Mouse (Mus musculus) T-helper 17 cell (primary cell): ENCODE measurements around the gene Zcchc7.
"Not testable (repeated sequence)": the region's sequence is repeated elsewhere in the genome, so short reads cannot be mapped to it uniquely, and the experiment has no call there.

Source experiments
- in situ Hi-C, 2 experiments: fragments of 300-600 bp; cut with MboI, MseI; formaldehyde crosslinking; loops; 1 replicate in 1 of 2; 2 replicates in 1 of 2; pipeline ENCODE4 v1.15.1; 2025; ENCODE audit warnings: high pct_unique_total_duplicates in 2 of 2

Gene Zcchc7

GRCm38 (mm10) chr4:44910857-44911256 is 155.2 kb downstream of the Zcchc7 start:
- in situ Hi-C loops: no loop called here

- in situ Hi-C loops: no loop called here
Observed at GRCm38 (mm10) chr4:44917312-44917848, 161.7 kb downstream of the Zcchc7 start.

GRCm38 (mm10) chr4:44917907-44918306 is 162.2 kb downstream of the Zcchc7 start:
- in situ Hi-C loops: no loop called here

GRCm38 (mm10) chr4:44920831-44921230 is 165.2 kb downstream of the Zcchc7 start:
- in situ Hi-C loops: no loop called here

GRCm38 (mm10) chr4:44922466-44923128 is 166.9 kb downstream of the Zcchc7 start:
- in situ Hi-C loops: no loop called here

- in situ Hi-C loops: no loop called here
Observed at GRCm38 (mm10) chr4:44923129-44923481, 167.4 kb downstream of the Zcchc7 start.

- in situ Hi-C loops: no loop called here
Observed at GRCm38 (mm10) chr4:44927934-44928333, 172.3 kb downstream of the Zcchc7 start.

- in situ Hi-C loops: no loop called here
Observed at GRCm38 (mm10) chr4:44928790-44929189, 173.1 kb downstream of the Zcchc7 start.

GRCm38 (mm10) chr4:44930406-44930805 is 174.7 kb downstream of the Zcchc7 start:
- in situ Hi-C loops: no loop called here

- in situ Hi-C loops: no loop called here
Observed at GRCm38 (mm10) chr4:44931732-44932131, 176.1 kb downstream of the Zcchc7 start.

GRCm38 (mm10) chr4:44938359-44939340 is 183.0 kb downstream of the Zcchc7 start:
- in situ Hi-C loops: no loop called here

- in situ Hi-C loops: no loop called here
Observed at GRCm38 (mm10) chr4:44939576-44940249, 184.0 kb downstream of the Zcchc7 start.

GRCm38 (mm10) chr4:44940286-44940685 is 184.6 kb downstream of the Zcchc7 start:
- in situ Hi-C loops: no loop called here

GRCm38 (mm10) chr4:44942237-44942636 is 186.6 kb downstream of the Zcchc7 start:
- in situ Hi-C loops: no loop called here

- in situ Hi-C loops: no loop called here
Observed at GRCm38 (mm10) chr4:44943480-44943879, 187.8 kb downstream of the Zcchc7 start.

- in situ Hi-C loops: no loop called here
Observed at GRCm38 (mm10) chr4:44944426-44945075, 188.9 kb downstream of the Zcchc7 start.

GRCm38 (mm10) chr4:44946126-44946525 is 190.4 kb downstream of the Zcchc7 start:
- in situ Hi-C loops: not testable (repeated sequence)

- in situ Hi-C loops: no loop called here
Observed at GRCm38 (mm10) chr4:44947464-44947863, 191.8 kb downstream of the Zcchc7 start.

GRCm38 (mm10) chr4:44948314-44948713 is 192.6 kb downstream of the Zcchc7 start:
- in situ Hi-C loops: no loop called here

- in situ Hi-C loops: no loop called here
Observed at GRCm38 (mm10) chr4:44953041-44953440, 197.4 kb downstream of the Zcchc7 start.

GRCm38 (mm10) chr4:44958776-44959175 is 203.1 kb downstream of the Zcchc7 start:
- in situ Hi-C loops: no loop called here
